Mouse (Mus musculus) stomach, embryonic 14.5 days (tissue): ENCODE data around the gene Mkln1. TPM values are rescaled to one million over a fixed set of nuclear protein-coding genes. Genes with fewer than 3 reads are reported as not detected.

Experiments
- ATAC-seq: fragments of 200-750 bp; cut with Nextera tagmentation; 2 replicates; pipeline ENCODE4 v1.8.0; 2017; ENCODE audit warnings: low read depth, moderate TSS enrichment; ENCODE audit not compliant: insufficient number of reproducible peaks, insufficient read depth, low FRiP score
- H3K27ac ChIP-seq: fragments of 300-500 bp; sonication (generic); 2 replicates; pipeline ENCODE4 v1.5.1; 2014; ENCODE audit warnings: mild to moderate bottlenecking, low read length, moderate library complexity, mixed read lengths
- H3K27me3 ChIP-seq: fragments of 300-500 bp; sonication (generic); 2 replicates; pipeline ENCODE4 v1.6.1; 2014; ENCODE audit warnings: low read length, control low read depth, mixed read lengths; ENCODE audit not compliant: control insufficient read depth, insufficient read depth
- H3K36me3 ChIP-seq: fragments of 300-500 bp; sonication (generic); 2 replicates; pipeline ENCODE4 v1.6.1; 2014; ENCODE audit warnings: mild to moderate bottlenecking, control low read depth, low read length, moderate library complexity, mixed read lengths; ENCODE audit not compliant: control insufficient read depth, insufficient read depth
- H3K4me1 ChIP-seq: fragments of 300-500 bp; sonication (generic); 2 replicates; pipeline ENCODE4 v1.6.1; 2014; ENCODE audit warnings: low read length, control low read depth, mixed read lengths; ENCODE audit not compliant: control insufficient read depth, insufficient read depth
- H3K4me2 ChIP-seq: fragments of 300-500 bp; sonication (generic); replicated peaks from 2 replicates; pipeline ENCODE4 v1.6.1; 2014; ENCODE audit warnings: low read depth, low read length, control low read depth
- H3K4me3 ChIP-seq: fragments of 300-500 bp; sonication (generic); 2 replicates; pipeline ENCODE4 v1.5.1; 2014; ENCODE audit warnings: low read depth, low read length, control low read depth
- H3K9ac ChIP-seq: fragments of 300-500 bp; sonication (generic); replicated peaks from 2 replicates; pipeline ENCODE4 v1.6.1; 2014; ENCODE audit warnings: low read depth, mild to moderate bottlenecking, control low read depth, low read length, moderate library complexity, mixed read lengths
- H3K9me3 ChIP-seq: fragments of 300-500 bp; sonication (generic); 2 replicates; pipeline ENCODE4 v1.6.1; 2016; ENCODE audit warnings: low read depth, low read length, control low read depth; ENCODE audit not compliant: control insufficient read depth
- WGBS: fragments of 180-500 bp; shearing (Covaris S2); extraction: QIAGEN DNeasy Blood & Tissue Kit; methylation state at CpG from one replicate; pipeline ENCODE4 v1.1.7; 2014; 5-methylcytosine and 5-hydroxymethylcytosine counted together
- polyA plus RNA-seq: library from polyadenylated mRNA; unstranded; fragments of >200 nt; fragmentation: Nextera tagmentation; extraction: Ambion mirVana; gene quantifications from 2 replicates; pipeline ENCODE4 v1.2.1, GENCODE M21; 2014

Gene Mkln1
- polyA plus RNA-seq, 1 experiment from 2014 or later: 186 TPM

GRCm38 (mm10) chr6:31412487-31412886, 14.0 kb downstream of the Mkln1 start:
- no peak overlapping the region for H3K4me3 ChIP-seq
- no peak overlapping the region for H3K4me2 ChIP-seq
- H3K9ac ChIP-seq: no peak overlapping the region
- no peak overlapping the region for H3K27ac ChIP-seq
- H3K36me3 ChIP-seq: no peaks in the 10 kb centered on the region
- no peaks in the 10 kb centered on the region for H3K4me1 ChIP-seq
- H3K9me3 ChIP-seq: no peaks in the 10 kb centered on the region
- no peak for ATAC-seq
- H3K27me3 ChIP-seq: no peaks in the 10 kb centered on the region

- no peaks in the 10 kb centered on the region for H3K4me1 ChIP-seq
- ATAC-seq: no peak
- no peaks in the 10 kb centered on the region for H3K9me3 ChIP-seq
- no peak overlapping the region for H3K27ac ChIP-seq
- H3K27me3 ChIP-seq: no peaks in the 10 kb centered on the region
- H3K4me2 ChIP-seq: no peak overlapping the region
- H3K9ac ChIP-seq: no peak overlapping the region
- H3K36me3 ChIP-seq: no peaks in the 10 kb centered on the region
- no peak overlapping the region for H3K4me3 ChIP-seq
Observed at GRCm38 (mm10) chr6:31413556-31413955, 15.0 kb downstream of the Mkln1 start.

- no peaks in the 10 kb centered on the region for H3K9me3 ChIP-seq
- no peak overlapping the region for H3K4me3 ChIP-seq
- no peak for ATAC-seq
- no peak overlapping the region for H3K9ac ChIP-seq
- H3K27me3 ChIP-seq: no peaks in the 10 kb centered on the region
- 9% methylated on average over 1 of the region's 1 CpGs for WGBS
- no peaks in the 10 kb centered on the region for H3K4me1 ChIP-seq
- no peak overlapping the region for H3K27ac ChIP-seq
- no peaks in the 10 kb centered on the region for H3K36me3 ChIP-seq
- H3K4me2 ChIP-seq: no peak overlapping the region
Observed at GRCm38 (mm10) chr6:31414303-31414702, 15.8 kb downstream of the Mkln1 start.

- Histone ChIP-seq H3K36me3 (peaks cover 17% of the 10 kb centered on the region), H3K9me3 (no peaks in the 10 kb centered on the region), H3K27me3 (no peaks in the 10 kb centered on the region), H3K4me2 (no peak overlapping the region), H3K9ac (no peak overlapping the region), H3K27ac (no peak overlapping the region), H3K4me3 (no peak overlapping the region), H3K4me1 (no peaks in the 10 kb centered on the region)
- 83% methylated on average over 3 of the region's 3 CpGs for WGBS
- ATAC-seq: no peak
Observed at GRCm38 (mm10) chr6:31425428-31425827, 26.9 kb downstream of the Mkln1 start.

- no peaks in the 10 kb centered on the region for H3K4me1 ChIP-seq
- H3K36me3 ChIP-seq: peaks cover 14% of the 10 kb centered on the region
- ATAC-seq: no peak
- no peak overlapping the region for H3K9ac ChIP-seq
- H3K9me3 ChIP-seq: no peaks in the 10 kb centered on the region
- WGBS: 93% methylated on average over 2 of the region's 2 CpGs
- H3K27ac ChIP-seq: no peak overlapping the region
- H3K4me3 ChIP-seq: no peak overlapping the region
- no peak overlapping the region for H3K4me2 ChIP-seq
- no peaks in the 10 kb centered on the region for H3K27me3 ChIP-seq
Observed at GRCm38 (mm10) chr6:31437264-31437663, 38.7 kb downstream of the Mkln1 start.

GRCm38 (mm10) chr6:31445258-31445657, 46.7 kb downstream of the Mkln1 start:
- Histone ChIP-seq H3K36me3 (peaks cover 16% of the 10 kb centered on the region; the same call in 1 of the 2 replicates), H3K4me2 (no peak overlapping the region), H3K27ac (no peak overlapping the region), H3K4me3 (no peak overlapping the region), H3K9ac (no peak overlapping the region), H3K9me3 (no peaks in the 10 kb centered on the region), H3K4me1 (no peaks in the 10 kb centered on the region), H3K27me3 (no peaks in the 10 kb centered on the region)
- no peak for ATAC-seq
- WGBS: 88% methylated on average over 1 of the region's 1 CpGs

- Histone ChIP-seq H3K9me3 (no peaks in the 10 kb centered on the region), H3K27me3 (no peaks in the 10 kb centered on the region), H3K4me3 (no peak overlapping the region), H3K4me2 (no peak overlapping the region), H3K4me1 (no peaks in the 10 kb centered on the region), H3K27ac (no peak overlapping the region), H3K9ac (no peak overlapping the region), H3K36me3 (peaks cover 18% of the 10 kb centered on the region; the same call in 1 of the 2 replicates)
- no peak for ATAC-seq
Observed at GRCm38 (mm10) chr6:31453735-31454134, 55.2 kb downstream of the Mkln1 start.

GRCm38 (mm10) chr6:31455376-31455775, 56.8 kb downstream of the Mkln1 start:
- Histone ChIP-seq H3K4me3 (no peak overlapping the region), H3K36me3 (peaks cover 18% of the 10 kb centered on the region; the same call in 1 of the 2 replicates), H3K4me2 (no peak overlapping the region), H3K27ac (no peak overlapping the region), H3K9me3 (no peaks in the 10 kb centered on the region), H3K27me3 (no peaks in the 10 kb centered on the region), H3K4me1 (no peaks in the 10 kb centered on the region), H3K9ac (no peak overlapping the region)
- 90% methylated on average over 2 of the region's 2 CpGs for WGBS
- no peak for ATAC-seq

- no peaks in the 10 kb centered on the region for H3K9me3 ChIP-seq
- no peaks in the 10 kb centered on the region for H3K4me1 ChIP-seq
- H3K27me3 ChIP-seq: no peaks in the 10 kb centered on the region
- no peak overlapping the region for H3K27ac ChIP-seq
- no peak overlapping the region for H3K4me3 ChIP-seq
- 85% methylated on average over 1 of the region's 1 CpGs for WGBS
- no peak overlapping the region for H3K4me2 ChIP-seq
- H3K9ac ChIP-seq: no peak overlapping the region
- ATAC-seq: no peak
- peaks cover 15% of the 10 kb centered on the region; the same call in 1 of the 2 replicates for H3K36me3 ChIP-seq
Observed at GRCm38 (mm10) chr6:31456988-31457387, 58.5 kb downstream of the Mkln1 start.
